Mouse (Mus musculus) A20 (cell line): ENCODE measurements around the gene Grb14.

Source experiments
- DNase-seq: peaks from one replicate; pipeline ENCODE4 v3.0.0-alpha.2; 2011; ENCODE audit warnings: low read depth, low spot score

Gene Grb14

DNA sequence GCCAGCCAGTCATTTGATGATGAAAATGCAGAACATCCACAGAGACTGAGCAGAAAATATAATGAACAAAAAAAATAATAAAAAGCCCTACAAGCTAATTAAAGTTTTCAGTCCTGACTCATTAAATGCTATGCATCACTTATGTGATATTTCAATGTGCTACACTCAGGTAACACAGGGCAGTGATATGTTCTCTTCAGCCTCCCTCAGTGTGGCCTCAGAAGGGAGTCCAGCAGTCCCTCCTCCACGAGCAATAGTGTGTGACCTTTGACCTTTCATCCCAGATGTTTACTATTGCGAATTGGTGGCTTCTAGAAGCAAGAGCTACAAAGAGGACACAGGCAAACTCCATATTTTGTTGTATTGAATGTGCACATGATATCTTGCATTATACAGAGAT lies 146.5 kb downstream of the Grb14 start:
- DNase-seq = no peak
